Mouse (Mus musculus) neural tube, embryonic 10.5 days (tissue): ENCODE results near the gene Dlk1.
"Not testable (repeated sequence)": the region's sequence is repeated elsewhere in the genome, so short reads cannot be mapped to it uniquely, and the experiment has no call there.

Experiments used
- DNase-seq: peaks from one replicate; pipeline ENCODE4 v3.0.0-alpha.2; 2017; ENCODE audit warnings: low spot score; ENCODE audit errors: extremely low spot score

Dlk1 gene

GRCm38 (mm10) chr12:109473575-109473976 is 21.0 kb downstream of the Dlk1 start:
- no peak for DNase-seq

DNA sequence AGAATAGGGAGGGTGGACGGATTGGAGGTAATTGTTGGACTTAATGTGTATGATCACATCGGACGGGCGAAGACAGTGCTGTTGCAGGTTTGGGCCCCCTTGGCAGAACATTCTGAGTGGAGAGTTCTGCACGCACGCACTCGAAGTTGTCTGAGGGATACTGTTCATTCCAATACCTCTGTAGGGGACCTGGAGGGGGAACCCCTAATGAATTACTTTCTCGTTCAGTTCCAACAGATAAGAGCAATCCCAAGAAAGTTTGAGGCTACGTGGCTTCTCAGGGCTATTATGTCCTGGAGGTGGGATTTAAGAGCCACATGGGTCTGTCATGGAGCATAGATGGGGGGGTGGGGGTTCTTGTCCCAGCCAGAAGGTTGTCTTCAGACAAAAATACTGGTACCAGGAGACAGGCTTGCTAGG is 21.6 kb downstream of the Dlk1 start:
- no peak for DNase-seq

DNA sequence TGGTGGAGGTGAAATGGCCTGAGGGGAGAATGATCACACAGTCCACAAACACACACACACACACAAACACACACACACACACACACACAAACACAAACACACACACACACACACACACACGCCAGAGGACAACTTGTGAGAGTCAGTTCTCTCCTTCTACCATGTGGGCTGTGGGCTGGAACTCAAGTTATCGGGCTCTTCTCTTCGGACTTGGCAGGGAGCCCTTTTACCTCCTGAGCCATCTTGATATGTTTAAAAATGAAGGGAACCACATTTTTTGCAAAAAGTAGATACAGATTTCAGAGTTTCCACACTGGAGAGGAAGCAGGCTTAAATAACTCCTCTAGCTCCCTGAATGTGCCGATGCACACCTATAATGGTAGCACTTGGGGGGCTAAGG is 22.9 kb downstream of the Dlk1 start:
- no peak for DNase-seq

DNA sequence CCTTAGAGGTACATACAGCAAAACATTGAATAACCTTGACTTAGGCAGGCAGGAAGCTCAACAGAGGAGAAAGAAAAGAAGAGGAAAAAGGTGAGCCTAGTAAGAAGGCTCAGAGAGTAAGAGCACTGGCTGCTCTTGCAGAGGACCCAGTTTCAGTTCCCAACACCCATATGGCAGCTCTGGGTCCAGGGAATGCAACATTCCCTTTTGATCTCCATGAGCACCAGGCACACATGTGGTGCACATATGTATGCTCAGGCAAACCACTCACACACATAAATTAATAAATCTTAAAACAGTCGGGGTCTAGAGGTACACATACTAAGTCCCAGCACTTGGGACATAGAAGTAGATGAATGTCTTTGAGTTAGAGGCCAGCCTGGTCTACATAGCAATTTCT is 33.9 kb downstream of the Dlk1 start:
- not testable (repeated sequence) for DNase-seq

DNA sequence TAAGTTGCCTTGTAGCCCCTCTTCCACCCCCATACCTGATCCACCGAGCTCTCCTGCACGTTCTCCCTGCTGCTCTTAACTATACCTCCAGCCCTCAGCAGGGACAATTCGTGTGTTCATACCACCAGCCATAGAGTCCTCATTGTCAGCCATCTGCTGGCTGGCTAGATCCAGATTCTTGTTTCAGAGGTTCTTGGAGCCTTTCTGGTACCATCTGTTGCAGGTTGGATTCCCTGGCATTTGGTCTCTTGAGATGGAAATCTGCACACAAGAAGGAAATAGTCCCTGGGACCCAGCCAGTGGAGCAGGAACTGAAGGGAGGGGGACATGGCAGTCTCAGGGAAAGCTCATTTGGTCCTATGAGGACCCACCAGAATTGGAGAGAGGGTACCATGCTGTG is 39.1 kb downstream of the Dlk1 start:
- no peak for DNase-seq

DNA sequence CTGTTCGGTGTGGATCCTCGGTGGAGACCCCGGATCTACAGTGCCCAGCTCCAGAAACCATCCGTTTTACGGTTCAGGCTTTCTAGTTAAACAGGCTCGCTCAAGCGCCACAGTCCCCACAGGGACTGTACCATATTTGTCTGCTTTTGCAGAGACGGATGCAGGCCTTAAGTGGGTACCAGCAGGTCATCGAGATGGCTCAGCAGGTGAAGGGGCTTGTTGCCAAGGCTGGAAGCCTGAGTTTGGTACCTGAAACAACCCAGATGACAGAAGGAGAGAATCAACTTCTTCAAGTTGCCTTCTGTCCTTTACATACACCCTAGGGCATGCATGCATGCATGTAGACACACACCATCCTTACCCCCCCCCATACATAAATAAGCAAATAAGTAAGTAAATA is 40.8 kb downstream of the Dlk1 start:
- DNase-seq = no peak

DNA sequence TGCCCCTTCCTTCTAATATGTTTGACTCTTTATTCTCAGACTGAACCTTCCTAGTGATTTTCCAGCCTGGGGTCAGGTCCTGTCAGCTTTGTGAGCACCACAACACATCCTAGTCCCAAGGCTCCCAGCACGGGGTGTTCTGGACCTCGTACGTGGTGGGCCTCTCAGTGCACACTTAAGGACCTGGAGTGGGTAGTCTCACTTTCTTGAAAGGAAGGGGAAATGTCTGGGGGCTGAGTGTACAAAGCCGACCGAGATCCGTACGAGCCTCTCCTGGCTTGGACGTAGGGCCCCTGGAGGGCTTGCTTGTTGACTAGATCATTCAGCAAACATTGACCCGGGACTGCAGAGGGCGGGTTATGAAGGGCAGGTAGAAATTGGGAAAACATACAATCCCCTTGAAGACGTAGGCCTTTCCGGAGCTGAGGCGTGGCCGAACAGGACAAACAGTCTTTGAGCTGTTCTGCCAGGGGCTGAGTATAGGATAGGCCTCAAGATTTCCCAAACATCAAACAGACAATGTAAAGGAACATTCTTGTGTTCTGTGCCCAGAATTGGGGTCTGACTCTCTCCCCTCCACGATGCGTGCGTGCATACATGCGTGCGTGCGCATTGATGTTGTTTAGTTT is 42.5 kb downstream of the Dlk1 start:
- DNase-seq = no peak

DNA sequence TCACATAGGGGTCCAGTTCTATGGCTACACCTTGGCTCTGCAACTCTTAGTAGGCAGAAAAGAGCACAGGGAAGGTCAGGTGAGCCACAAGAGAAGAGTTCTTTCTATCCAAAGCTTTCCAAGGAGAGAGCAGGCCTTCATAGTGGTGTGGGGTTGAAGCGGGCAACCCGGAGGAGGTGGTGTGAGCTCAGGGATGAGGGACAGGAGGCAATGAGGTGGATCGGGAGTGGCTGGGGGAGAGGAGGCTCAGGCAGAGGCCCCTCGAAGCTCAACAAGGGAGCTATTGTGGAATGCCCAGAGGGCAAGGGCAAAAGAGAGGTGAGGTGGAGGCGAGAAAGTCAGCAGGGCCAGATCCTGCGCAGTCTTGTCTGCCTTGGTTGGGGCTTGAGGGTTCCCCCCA is 43.8 kb downstream of the Dlk1 start:
- DNase-seq = no peak

GRCm38 (mm10) chr12:109500992-109501391 is 48.4 kb downstream of the Dlk1 start:
- no peak for DNase-seq

- no peak for DNase-seq
Measured at GRCm38 (mm10) chr12:109502360-109503040, 49.9 kb downstream of the Dlk1 start.

GRCm38 (mm10) chr12:109507693-109508092 is 55.1 kb downstream of the Dlk1 start:
- DNase-seq = no peak

DNA sequence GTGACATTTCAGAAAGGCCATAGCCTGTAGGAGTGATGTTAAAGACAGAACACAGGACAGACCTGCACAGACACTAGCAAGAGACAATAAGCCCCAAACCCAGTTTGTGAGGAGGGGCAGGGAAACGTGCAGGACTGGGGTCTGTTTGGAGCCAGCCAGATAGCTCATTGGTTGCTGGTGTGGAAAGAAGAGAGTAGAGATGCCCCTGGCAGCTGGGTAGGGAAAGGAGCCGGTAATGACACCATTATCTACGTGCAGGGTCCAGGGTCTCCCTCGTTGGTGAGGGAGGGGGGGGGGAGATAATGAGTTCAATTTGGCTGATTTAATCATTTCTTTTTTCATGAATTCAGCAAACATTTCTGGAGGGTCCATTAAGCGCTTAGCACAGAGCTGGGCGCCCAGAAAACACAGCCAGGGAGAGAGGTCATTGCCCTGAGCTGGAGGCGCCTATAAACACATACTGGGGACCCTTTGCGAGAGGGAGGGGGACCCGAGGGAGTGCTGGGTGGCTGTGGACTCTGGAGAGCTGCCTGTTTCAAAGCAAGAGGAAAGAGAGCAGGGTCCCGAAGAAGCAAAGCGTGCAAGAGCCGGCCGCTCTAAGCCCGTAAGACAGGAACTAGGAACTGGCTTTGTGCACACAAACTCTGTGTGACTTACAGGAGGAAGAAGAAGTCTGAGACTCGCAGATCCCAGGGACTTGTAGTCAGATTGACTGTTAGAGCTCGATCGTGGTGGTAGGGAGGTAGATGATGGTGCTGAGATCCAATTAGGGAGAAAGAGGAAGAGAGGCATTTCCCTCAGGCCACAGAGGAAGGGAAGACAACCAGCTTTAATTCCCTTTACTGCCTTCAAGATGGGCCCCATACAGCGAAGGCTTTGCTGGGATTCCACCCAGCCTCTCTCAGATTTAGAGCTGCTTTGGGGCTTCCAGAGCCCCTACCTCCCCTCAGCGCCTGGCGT is 56.2 kb downstream of the Dlk1 start:
- no peak for DNase-seq

DNA sequence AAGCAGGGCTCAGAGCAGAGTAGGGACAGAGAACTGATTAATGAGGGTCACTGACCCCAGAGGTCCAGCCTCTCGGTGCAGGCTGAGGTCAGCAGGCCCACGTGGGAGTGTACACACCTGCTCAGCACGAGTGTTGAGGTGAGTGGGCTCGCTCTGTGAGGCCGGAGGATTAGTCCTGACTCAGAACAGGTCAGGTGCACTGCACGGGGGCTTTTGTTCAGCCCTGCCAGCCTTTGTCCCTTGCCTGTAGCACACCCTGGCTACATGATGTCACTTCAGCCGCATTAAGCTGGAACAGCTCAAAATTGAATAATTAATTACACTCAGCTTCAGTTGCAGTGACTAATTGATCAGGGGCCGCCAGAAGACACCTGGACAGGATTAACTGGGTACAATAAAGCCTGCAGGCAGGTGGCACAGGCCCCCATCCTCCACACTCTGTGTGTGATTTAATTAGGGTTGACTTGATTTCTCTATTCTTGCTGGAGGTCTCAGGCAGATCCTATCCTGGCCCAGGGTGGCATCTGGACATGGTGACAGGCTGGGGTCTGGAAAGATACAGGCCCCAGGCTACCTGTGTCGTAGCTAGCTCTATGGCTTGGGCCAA is 57.0 kb downstream of the Dlk1 start:
- no peak for DNase-seq

DNA sequence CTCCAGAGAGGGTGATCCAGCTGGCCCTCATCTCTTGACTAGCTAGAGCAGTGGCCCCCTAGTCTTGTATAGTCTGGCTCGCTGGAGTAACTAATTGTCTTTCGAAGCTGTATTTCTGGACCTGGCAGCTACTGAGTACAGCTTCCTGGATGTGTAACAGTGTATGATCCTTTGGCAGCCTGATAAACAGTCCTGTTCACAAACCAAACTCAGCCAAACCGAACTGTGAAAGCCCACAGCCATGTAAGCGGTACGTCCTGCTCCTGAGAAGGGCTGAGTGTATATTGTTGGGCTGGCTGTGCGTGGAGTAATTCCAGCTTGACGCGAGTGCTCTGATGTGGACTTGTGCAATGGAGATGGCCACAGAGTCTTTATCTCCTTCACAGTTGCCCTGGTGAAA is 57.6 kb downstream of the Dlk1 start:
- DNase-seq = no peak

DNA sequence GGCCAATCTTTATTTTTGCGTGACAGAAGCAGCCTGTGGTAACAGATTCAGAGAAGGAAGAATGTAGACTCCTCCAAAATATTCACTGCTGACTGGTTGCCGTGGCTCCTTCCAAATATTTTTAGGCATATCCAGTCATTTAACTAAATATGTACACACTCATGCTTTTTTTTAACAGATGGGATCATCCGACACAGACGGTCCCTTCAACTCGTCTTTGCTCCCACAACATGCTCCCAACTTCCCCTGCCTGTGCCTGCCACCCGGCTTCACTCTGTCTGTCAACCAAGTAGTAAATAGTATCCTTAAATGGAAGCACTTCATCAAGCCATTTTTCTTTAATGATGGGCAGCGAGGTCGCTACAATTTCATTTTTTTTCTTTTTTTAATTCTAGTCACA is 58.8 kb downstream of the Dlk1 start:
- DNase-seq = no peak

DNA sequence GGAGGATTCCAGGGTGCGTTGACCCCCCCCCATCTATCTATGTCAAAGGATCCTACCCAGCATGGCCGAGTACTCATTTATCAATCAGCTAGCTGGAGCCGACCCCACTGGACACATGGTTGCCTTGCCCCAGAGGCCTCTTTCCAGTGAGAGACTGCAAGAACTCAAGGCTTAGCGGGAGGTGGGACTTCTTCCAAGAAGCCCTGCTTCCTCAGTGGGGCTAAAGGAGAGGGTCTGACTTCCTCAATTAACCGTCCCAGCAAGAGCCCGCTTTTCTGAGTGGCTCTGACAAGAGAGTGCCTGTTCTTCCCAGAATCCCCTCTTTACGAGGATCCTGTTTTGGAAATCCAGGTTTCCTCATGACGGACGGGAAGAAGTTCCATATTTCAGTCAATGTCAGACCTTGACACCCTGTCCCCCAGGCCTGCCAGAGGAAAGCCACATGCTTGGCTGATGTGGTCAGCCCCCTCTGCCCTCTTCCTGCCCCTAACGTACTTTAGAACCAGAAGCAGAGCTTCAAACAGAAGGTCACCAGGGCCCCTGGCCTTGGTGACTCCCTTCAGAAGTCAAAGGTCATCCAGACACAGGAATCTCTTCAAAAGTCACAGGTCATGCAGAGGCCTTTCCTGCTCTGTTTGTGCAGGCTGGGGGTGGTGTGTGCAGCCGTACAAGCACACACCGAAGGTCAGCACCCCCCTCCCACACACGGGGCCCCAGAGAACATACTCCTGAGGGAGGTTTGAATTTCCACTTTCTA is 59.7 kb downstream of the Dlk1 start:
- DNase-seq = no peak
